Mouse (Mus musculus) layer of hippocampus, adult 9-10 months (tissue): ENCODE measurements at regions not wholly inside any gene's neighbourhood (a gene's known extent, or its start where the extent isn't known, plus 50 kb on each side); places are given as distances from the start of the nearest gene placed in this dataset.

Experiments
- DNase-seq: peaks from one replicate; pipeline ENCODE4 v3.0.0; 2022; ENCODE audit warnings: low spot score

DNA sequence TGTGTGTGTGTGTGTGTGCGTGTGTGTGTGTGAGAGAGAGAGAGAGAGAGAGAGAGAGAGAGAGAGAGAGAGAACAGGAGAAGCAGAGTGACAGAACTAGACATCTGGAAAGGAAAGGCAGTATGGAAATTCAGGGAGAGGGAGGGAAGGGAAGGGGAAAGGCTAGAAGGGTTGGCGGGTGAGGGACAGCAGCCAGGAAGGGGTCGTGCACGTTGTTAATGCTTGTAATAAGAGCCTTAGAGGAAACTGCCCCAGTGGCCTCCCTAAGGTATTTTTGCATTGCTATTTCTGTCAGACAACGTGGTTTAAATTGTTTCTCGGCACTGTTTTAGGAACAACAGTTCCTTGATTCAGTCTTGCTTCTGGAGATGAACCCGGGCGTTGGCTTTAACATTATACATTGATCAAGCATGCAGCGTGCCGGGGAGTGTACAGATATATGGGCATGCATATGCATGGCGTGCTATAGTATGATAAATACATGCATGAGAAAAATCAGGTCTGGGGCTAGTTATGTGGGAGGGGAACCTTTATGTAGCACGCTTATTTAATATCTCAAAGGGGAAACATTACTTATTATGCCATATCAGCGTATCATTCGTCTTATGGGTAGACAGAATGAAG, 52.6 kb upstream of the Ptgfrn start:
- no peak for DNase-seq

DNA sequence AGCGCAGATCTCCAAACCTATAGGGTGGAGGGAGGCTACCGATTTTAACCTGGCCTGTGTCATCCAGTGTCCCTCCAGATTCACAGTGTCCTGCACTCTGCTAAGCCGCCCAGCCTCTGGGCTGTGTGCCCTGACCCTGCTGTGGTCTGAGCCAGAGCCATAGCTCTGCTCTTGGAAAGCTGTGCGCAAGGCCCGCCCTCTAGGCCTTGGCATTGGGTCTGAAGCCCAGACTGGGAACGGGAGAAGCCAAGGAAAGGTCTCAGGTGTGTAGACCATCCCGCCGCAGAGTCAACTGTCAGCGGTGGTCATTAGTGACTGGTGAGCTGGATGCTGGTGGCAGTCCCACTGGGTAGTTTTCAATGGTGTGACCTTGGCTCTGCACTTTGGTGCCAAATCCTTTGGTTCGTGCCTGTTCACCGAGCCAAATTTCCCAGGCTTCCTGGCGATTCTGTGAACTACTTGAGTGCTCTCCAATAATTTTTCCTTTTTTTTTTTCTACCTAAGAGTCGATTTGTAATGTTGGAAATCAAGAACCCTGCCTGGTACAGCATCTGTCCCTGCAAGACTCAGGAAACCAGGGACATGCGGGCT, 52.0 kb upstream of the Ptgfrn start:
- DNase-seq = no peak

DNA sequence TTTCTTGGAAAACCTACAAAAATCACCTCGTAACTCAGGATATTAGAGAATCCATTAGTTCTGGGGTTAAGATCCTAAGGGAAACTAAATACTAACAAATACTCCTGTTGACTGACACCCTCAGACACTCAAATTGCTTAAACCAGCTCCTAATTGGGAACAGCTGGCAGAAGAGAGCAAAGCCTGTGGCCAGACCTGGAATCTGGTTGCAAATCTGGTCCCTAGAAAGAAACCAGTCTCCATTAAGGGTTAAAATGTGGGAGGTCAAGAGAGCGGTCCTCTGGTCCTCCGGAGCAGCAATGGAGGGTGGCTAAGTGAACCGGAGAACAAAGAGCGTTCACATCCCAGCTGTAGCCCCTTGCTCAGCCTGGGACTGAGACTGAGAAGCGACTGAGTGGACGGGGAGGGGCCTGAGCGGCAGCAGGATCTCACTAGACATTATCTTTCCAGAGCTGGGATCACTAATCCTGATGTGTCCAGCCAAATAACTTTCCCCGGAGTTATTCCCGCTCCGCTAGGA, 51.4 kb upstream of the Ptgfrn start:
- no peak for DNase-seq
